Mouse (Mus musculus) adrenal gland, adult (tissue): ENCODE results near the gene Btbd19.

Experiments
- DNase-seq, 2 experiments: peaks; one replicate each; pipeline ENCODE4 v3.0.0; 2022 to 2023; ENCODE audit warnings: low spot score in 1 of 2; ENCODE audit not compliant: inconsistent age in 2 of 2

The Btbd19 gene

DNA sequence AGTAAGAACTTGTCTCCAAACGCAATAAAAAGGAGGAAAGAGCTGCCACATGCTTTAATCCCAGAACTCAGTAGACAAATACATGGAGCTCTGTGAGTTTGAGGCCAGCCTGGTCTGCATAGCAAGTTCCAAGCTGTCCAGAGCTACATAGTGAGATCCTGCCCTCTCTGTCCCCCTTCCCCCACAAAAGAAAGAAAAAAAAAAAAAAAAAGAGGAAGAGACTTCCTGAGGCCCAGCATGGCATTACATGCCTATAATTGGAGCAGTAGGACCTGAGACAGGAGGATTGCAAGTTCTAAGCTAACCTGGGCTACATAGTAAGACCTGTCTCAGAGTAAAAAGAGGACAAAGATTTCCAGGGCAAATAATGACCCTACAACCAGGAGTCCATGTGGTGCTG, 55.9 kb downstream of the Btbd19 start:
- no peak for DNase-seq
